Mouse (Mus musculus) 3134 (cell line): ENCODE data around the gene Svbp.

Source experiments
- DNase-seq: peaks from one replicate; pipeline ENCODE4 v3.0.0-alpha.2; 2011; ENCODE audit warnings: low spot score; ENCODE audit not compliant: insufficient read length; ENCODE audit errors: extremely low read depth

Gene Svbp

GRCm38 (mm10) chr4:119194909-119195581, at the start of gene Svbp:
Gene Svbp, plus strand, starts transcription at chr4:119195306.
- peak; percentile 93 for DNase-seq

DNA sequence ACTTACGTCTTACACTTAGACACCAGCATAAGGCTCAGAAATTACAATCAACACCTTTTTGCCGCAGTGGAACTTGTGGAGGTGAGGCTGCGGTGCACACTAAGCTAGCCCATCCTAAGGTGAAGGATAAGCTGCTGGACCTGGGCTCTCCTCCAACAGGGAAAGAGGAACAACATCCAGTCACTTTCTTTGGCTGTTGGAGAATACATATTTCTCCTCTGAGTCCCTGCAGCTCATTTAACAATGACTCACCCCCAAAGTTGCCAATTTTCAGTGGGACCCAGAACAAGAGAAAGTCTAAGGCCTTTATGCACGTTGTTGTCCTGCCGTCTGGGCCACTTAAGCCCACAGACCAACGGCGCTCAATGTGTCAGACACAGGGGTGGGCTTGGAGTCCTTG, 48.3 kb upstream of the Svbp start:
- DNase-seq: peak; percentile 60

DNA sequence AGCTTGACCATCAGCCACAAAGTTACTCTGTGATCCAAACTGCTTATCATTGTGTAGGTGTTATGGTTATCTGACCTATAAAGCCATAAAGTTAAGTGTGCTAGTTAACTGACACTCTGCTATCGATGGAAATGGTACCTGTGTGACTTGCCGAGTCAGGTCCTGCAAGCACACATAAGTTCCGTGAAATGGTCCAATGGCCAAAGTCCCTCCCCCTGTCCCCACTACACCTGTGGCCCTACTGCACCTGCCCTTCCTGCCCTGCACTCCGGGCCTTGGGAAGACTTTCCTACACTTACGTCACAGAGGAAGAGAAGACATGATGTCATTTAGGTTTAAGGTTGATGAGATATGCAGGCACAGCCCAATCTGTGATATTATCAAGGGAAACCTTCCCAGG, 47.8 kb upstream of the Svbp start:
- no peak for DNase-seq

- no peak for DNase-seq
Observed at GRCm38 (mm10) chr4:119148741-119149140, 46.4 kb upstream of the Svbp start.

DNA sequence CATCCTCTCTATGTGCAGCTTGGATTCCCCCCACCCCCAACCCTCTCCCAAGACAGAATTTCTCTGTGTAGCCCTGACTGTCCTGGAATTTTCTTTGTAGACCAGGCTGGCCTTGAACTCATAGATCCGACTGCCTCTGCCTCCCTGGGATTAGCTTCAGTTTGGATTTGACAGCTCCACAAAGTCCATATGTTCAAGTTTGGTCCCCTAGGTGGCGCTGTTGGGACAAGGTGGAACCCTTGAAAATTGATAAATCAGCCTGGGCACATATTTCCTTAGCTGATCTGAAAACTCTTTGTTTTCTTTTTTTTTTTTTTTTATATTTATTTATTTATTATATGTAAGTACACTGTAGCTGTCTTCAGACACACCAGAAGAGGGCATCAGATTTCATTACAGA, 37.9 kb upstream of the Svbp start:
- DNase-seq: no peak

DNA sequence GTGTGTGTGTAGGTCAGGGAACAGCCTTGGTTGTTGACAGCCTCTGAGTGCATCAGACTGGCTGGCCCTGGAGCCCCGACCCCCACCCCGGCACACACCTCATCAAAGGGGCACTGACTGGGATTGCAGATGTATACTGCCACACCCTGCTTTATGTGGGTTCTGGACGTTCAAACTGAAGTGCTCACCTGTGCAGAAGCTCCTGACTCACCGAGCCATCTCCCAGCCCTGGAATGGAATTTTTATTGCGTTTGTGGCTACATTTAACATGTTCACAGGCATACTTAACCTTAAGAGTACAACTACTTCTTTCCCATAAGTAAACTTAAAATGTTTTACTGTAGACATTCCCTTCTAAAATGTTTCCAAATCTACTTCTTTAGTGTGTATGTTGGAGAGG, 37.2 kb upstream of the Svbp start:
- no peak for DNase-seq

- DNase-seq: no peak
Observed at GRCm38 (mm10) chr4:119161358-119161757, 33.7 kb upstream of the Svbp start.

DNA sequence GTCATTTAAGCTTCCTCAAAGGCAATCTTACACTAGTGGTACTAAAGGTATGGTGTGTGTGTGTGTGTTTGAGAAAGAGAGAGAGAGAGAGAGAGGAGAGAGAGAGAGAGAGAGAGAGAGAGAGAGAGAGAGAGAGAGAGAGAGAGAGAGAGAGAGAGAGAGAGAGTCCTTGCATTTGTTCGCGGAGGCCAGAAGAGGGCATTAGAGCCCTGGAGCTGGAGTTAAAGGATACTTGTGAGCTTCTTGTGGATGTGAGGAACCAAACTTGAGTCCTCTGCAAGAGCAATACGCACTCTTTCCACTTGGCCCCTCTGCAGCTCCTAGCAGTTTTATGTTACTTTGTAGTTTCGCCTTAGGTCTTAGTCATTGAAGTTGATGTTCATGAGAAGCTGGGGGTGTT, 32.1 kb upstream of the Svbp start:
- DNase-seq: no peak

- DNase-seq: no peak
Observed at GRCm38 (mm10) chr4:119165916-119166315, 29.2 kb upstream of the Svbp start.

GRCm38 (mm10) chr4:119167068-119167467, 28.0 kb upstream of the Svbp start:
- no peak for DNase-seq

DNA sequence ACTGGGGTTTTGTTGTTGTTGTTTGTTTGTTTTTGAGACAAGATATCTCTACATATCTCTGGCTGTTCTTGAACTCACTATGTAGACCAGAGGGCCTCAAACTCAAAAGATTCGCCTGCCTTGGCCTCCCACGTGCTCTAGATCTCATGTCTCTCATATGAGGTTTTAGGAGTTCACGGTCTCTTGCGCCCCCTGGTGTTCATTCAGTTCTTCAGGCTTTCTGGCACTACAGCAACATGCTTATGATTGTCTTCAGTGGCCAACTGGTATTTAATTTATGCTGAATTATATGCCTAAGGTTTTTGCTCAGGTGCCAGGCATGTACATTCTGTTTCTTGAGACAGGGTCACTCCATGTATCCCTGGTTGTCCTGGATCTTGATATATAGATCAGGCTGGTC, 27.4 kb upstream of the Svbp start:
- no peak for DNase-seq

DNA sequence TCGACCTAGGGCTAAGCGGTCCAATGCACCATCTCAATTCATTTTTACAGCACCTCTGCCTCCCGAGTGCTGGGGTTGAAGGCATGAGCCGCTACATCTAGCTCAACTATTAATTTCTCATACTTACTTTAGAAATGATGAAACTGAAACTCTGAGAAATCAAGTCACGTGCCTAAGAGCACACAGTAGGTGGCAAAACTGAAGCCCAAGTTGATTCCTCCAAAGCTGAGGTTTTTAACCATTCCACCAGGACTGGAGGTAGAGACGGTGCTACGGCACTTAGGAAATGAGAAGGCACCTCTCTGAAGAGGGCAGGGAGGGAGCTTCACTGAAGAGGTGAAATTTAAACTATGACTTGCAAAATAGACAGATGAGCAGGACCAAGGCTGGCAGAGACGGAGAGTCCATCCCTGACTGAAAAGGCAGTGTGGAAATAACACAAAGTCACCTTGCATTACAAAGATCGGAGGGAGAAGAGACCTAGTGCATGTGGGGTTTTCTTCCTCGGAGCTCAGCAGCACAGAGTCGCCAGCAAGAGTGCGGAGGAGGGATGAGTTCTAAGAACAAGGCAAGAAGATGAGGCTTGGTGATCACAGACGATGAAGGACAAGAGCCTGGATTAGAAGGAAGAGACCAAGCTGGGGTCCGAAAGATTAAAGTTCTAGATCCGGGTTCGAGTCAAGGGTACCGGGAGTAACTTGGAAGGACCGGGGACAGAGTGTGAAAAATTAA, 22.0 kb upstream of the Svbp start:
- no peak for DNase-seq

GRCm38 (mm10) chr4:119173851-119174453, 21.2 kb upstream of the Svbp start, which contains the start of gene Zfp691:
Gene Zfp691, minus strand, starts transcription at chr4:119174195.
- peak; percentile 92 for DNase-seq

- no peak for DNase-seq
Observed at GRCm38 (mm10) chr4:119177702-119178101, 17.4 kb upstream of the Svbp start.

DNA sequence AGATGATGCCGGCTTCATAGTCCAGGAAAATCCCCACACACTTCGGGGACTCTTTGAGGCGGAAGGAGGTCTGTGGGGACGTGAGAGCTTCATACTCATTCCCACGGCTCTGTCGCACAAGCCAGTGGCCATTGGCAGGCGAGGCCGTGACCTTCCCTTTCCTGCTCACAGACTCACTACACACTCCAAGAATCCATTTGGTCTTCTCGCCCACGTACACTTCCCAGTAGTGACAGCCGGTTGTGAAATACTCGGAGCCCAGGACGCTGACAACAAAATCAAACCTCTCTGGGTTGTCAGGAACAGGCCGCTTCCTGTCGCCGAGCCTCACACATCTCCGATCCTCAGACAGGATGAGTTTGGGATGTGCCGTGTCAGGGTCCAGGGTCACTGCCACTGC, 16.8 kb upstream of the Svbp start:
- no peak for DNase-seq

- no peak for DNase-seq
Observed at GRCm38 (mm10) chr4:119180133-119180707, 14.9 kb upstream of the Svbp start.

DNA sequence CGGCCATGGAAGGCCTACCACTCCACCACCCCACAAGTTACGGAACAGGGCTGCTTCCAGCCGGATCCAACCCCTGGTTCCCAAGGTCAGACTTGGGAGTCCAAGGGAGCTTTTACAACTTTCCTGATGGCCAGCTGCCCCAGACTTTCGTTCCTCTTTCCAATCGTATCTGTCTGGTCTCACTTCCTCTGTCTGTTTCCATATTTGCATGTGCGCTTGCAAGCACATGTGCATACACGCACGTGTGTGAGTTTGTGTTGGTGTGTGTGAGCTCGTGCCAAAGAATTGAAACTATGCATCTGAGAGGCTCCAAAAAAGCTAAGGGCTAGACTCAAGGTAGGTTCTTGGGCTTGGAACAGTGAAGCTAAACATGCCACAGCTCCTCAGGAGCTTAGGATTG, 13.7 kb upstream of the Svbp start:
- no peak for DNase-seq

DNA sequence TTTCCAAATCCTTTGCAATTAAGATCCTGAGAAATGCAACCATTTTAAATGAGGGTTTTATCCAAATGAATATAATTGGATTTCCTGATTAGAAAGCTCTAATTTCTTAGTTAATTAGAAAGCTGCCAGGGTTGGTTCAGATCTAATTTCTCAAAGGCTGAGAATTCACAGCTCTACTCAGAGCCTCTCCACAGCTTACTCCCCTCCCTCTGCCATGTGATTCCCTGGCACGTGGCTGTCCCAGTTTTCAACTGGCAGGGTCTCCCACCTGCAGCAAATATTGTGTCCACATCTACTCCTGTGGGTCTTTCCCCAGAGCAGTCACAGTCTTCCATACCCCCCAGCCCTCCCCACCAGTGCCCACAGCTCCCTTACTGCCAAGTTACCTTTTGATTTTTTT, 11.6 kb upstream of the Svbp start:
- DNase-seq: no peak

DNA sequence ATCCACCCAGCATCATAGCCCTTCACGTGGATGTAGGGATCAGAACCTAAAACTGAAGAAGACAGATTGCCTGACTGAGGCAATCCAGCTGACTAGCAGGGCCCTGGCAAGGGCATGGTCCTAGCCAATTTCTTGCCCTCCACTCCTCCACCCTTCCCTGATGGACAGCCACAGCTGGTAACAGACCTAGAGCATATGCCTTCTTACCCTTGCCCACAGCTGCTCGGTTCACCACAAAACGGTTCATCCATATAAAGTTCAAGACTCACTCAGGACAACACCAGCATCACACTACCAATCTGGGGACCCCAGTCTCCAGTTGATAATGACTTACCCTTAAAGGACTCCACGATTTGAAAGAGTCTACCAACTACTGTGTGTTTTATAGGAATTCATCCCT, 9.3 kb upstream of the Svbp start:
- no peak for DNase-seq

DNA sequence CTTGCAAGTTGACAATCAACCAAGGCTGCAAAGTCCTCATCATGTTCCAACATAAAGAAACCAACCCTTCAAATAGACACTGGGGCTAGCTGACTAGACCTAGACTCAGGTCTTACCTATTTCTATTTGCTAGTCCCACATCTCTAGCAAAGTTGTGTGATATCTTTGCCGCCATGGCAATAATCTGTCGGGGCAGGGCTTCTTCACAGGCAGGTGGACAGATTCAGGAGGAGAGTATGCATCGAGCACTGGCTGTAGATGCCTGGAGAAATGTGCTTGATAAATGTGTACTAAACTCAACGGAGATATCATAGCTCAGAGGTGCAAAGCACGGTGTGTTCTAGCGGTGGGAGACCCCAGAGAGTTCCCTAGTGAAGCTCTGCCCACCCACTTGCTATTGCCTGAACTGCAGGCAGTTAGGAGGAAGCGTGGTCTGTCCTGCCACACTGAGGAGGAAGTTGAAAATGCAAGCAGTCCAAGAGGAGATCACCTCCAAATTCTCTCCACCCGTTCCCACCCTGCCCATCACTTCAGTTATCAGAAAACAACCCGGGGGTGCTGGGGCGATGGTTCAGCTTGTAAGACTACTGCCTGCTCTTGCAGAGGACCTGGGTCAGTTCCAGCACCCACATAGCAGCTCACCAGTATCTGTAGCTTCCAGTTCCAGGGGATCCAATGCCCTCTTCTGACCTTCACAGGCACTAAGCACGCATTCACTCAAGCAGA, 6.9 kb upstream of the Svbp start:
- no peak for DNase-seq

DNA sequence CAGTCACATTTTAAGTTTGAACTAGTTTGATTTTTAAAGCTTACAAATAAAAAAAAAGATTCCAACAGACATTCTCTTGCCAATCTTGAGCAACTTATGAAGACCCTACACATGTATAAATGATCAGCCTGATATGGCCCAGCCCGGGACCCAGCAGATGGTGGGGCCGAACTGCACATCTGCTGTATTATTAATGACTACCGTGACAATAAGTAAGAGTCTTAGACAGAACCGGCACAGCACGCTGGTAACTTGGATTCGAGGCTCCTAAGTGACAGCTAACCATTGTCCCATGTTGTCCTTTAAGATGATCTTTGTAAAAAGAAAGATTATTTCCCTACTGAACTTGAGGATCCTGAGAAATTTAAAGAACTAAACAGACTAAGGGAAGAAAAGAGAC, 5.7 kb upstream of the Svbp start:
- DNase-seq: no peak
